Mouse (Mus musculus) bone marrow macrophage, adult 2 months (primary cell): ENCODE results near the gene Tle6. TPM values are rescaled to one million over a fixed set of nuclear protein-coding genes. Genes with fewer than 3 reads are reported as not detected.

Source experiments
- H3K27ac ChIP-seq: 2 replicates; pipeline ENCODE4 v1.5.1; 2012; ENCODE audit warnings: low read depth, low read length; ENCODE audit not compliant: insufficient read depth
- H3K4me1 ChIP-seq: 2 replicates; pipeline ENCODE4 v1.6.1; 2012; ENCODE audit warnings: low read length; ENCODE audit not compliant: control insufficient read depth, insufficient read depth
- H3K4me3 ChIP-seq: 2 replicates; pipeline ENCODE4 v1.5.1; 2012; ENCODE audit warnings: mild to moderate bottlenecking, low read length, moderate library complexity; ENCODE audit not compliant: insufficient read depth
- CTCF ChIP-seq: IDR thresholded peaks from 2 replicates; pipeline ENCODE4 v1.5.1; 2012; ENCODE audit warnings: low read depth, mild to moderate bottlenecking, low read length, moderate library complexity
- POLR2A ChIP-seq: IDR thresholded peaks from 2 replicates; pipeline ENCODE4 v1.6.1; 2012; ENCODE audit warnings: mild to moderate bottlenecking, low read depth, low read length, borderline replicate concordance
- polyA plus RNA-seq: library from polyadenylated mRNA; stranded (reverse); fragments of >200 nt; gene quantifications from 2 replicates; pipeline ENCODE4 v1.2.4, GENCODE M21; 2012; ENCODE audit not compliant: missing spikeins, insufficient read depth, insufficient read length

Tle6 gene
- polyA plus RNA-seq, 1 experiment, result 47.9 TPM

DNA sequence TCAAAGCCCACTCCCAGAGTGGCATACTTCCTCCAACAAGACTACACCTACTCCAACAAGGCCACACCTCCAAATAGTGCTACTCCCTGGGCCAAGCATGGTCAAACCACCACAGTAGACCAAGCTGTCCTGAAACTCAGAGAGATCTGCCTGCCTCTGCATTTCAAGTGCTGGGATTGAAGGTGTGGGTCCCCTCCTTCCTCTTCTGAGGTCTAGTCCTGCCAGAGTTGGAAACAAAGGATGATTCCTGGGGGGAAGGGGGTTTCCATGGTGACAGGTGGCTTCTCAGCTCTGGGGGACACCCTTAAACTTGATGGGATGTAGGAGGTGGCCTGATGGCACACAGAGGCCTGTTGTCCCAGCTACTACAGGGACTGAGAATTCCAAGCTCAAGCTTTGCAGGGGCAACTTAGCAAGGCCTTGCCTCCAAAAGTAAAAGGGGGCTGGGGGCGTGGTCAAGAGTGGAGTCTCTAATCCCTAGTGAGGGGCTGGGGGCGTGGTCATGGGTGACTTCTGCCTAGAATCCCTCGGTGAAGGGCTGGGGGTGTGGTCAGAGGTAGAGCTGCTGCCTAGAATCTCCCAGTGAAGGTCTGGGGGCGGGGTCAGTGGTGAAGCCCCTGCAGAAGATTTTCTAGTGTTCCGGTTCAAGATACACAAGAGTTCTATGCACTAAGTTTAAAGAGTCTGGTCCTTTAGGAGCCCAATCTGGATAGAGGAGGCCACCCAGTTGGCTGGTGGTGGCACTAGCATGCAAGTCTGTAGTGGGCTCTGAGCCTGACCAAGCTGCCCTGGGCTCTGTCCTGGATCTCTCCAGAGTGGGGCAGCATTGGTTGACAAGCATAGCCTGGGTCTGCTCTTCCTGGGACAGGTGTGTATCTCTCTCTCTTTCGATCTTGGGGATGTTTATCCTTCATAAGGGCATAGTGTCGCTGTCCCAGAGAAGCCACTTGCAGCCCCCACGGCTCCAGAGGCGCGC, 26.5 kb downstream of the Tle6 start, which contains the start of gene Tle2:
Tle2 (plus strand) TSS at position 481 of the 976 bp plus-strand sequence.
- peak within 1 kb of the TSS; percentile 61 for H3K4me3 ChIP-seq
- no peak within 1 kb of the TSS for H3K27ac ChIP-seq
- H3K4me1 ChIP-seq, result peaks cover 5% of the 10 kb centered on the region; the same call in 1 of the 2 replicates
- TF ChIP-seq CTCF (no peak), POLR2A (no peak)

DNA sequence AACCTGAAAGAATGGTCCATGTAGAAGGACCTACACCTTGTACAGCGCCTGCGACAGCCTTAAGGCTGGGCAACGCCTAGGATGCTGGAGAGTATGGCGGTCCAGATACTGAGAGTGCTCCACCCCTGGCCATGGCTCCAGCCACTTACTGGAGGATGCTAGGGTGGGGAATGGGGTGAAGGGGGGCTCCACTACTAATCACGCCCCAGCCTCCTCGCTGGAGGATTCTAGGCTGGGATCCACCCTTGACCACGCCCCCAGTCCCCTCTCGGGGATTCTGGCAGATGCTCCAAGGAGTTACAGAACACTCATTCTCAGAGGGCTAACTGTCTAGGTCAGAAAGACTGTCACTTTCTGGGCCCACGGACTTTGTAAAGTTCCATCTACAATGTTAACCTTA, 27.9 kb downstream of the Tle6 start:
- H3K27ac ChIP-seq, result no peak overlapping the region
- H3K4me3 ChIP-seq, result no peak overlapping the region
- peaks cover 5% of the 10 kb centered on the region; the same call in 1 of the 2 replicates for H3K4me1 ChIP-seq
- no peak for TF ChIP-seq CTCF
- no peak for TF ChIP-seq POLR2A

DNA sequence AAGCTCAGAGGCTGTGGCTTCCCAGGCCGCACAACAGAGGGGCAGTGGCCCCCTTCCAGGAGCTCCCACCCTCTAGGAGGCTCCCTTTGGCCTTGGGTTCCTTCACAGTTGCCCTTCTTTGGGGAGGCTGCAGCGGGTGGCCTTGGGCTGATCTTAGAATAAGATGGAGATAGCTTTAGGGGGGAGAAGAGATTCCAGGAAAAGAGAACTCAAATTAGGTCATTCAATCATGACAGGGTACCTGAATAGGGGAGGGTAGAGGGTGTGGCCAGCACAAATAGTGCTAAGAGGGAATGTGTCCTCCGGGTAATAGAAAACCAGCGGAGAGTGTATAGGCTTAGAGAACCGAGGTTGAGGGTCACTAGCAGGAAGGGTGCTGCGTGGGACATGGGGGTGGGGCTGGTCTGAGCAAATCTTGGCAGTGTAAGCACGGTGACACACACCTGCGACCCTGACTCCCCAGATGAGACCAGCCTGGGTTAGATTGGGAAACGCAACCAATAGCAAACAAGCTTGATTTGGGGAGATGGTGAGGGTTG, 28.7 kb downstream of the Tle6 start:
- Histone ChIP-seq H3K4me1 (peaks cover 5% of the 10 kb centered on the region; the same call in 1 of the 2 replicates), H3K4me3 (peak overlapping the region; percentile 56), H3K27ac (no peak overlapping the region)
- TF ChIP-seq CTCF, result no peak
- TF ChIP-seq POLR2A, result no peak

DNA sequence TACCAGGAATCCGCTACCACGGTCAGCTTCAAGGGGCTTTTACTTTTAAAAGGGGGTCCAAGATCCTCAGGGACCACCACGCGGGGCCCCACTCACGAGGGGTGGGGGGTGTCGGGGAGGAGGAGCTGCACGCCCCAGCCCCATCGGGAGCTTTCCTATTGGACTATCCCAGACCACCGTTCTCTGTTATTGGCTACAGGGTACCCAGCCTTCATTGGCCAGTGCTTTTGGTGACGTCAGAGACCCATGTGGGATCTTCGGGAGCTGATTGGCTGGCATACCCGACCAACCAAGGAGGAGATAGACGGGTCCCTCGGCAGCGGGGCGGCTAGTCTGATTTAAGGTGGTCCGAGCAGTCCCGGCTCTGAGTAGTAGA, 29.4 kb downstream of the Tle6 start:
- Histone ChIP-seq H3K4me3 (peak overlapping the region; percentile 77), H3K27ac (peak overlapping the region; percentile 66), H3K4me1 (peaks cover 5% of the 10 kb centered on the region; the same call in 1 of the 2 replicates)
- TF ChIP-seq CTCF (no peak), POLR2A (no peak)

DNA sequence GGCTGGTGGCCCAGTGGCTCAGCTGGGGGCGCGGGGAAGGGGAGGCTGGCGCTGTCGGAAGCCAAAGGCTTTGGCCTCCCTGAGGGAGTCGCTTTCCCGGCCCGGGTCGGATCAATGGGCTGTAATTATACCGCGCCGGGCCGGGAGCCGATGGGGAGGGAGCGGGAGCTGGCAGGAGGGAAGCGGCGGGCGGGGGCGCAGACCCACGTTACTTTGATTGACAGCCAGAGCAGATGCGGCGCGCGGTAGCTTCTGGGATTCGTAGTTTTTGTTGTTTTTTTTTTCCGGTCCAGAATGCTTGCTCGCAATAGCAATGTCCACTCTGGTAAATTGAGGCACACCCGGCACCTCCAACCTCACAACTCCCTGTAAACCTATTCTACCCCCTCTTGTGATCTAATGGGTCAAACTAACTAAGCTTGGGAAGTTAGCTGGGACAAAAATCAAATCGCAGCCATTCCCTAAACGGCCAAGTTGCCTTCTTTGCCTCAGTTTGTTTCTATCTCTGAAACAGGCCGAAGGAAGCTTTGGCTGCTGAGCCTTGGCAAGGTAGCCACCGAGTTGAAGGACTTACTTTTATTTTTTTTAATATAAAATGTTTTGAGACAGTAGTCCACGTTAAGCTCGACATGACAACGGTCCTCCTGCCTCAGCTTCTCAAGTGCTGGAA, 29.9 kb downstream of the Tle6 start:
- H3K27ac ChIP-seq, result peak overlapping the region; percentile 66
- H3K4me3 ChIP-seq, result peak overlapping the region; percentile 77
- peaks cover 5% of the 10 kb centered on the region; the same call in 1 of the 2 replicates for H3K4me1 ChIP-seq
- TF ChIP-seq CTCF, result no peak
- no peak for TF ChIP-seq POLR2A

DNA sequence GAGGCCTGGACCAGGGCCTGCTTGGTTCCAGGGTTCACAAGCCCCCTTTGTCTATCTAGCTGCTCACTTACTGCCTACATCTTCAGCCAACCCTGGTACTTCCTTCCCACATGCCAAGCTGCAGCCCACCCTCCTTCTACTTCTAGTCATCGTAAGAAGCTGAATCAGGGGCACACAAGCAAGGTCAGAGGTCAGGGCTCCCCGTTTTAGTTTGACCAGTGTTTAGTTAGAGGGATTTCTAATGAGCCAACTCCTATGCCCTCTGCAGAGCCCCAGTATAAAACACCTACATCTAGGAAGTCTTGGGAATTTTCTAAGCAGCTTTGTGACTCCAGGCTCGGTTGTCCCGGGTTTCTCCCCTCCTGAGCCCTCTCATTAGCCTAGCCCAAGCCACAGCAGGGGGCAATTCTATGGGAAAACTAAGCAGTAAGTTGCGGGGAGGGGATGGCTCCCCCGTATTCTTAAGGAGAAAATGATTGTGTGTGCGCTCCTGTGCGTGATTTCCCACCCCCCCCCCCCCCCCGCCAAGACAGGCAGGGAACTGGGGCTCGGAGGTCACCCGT, 30.6 kb downstream of the Tle6 start:
- Histone ChIP-seq H3K4me1 (peaks cover 5% of the 10 kb centered on the region; the same call in 1 of the 2 replicates), H3K27ac (no peak overlapping the region), H3K4me3 (peak overlapping the region; percentile 77)
- TF ChIP-seq POLR2A (no peak), CTCF (no peak)

DNA sequence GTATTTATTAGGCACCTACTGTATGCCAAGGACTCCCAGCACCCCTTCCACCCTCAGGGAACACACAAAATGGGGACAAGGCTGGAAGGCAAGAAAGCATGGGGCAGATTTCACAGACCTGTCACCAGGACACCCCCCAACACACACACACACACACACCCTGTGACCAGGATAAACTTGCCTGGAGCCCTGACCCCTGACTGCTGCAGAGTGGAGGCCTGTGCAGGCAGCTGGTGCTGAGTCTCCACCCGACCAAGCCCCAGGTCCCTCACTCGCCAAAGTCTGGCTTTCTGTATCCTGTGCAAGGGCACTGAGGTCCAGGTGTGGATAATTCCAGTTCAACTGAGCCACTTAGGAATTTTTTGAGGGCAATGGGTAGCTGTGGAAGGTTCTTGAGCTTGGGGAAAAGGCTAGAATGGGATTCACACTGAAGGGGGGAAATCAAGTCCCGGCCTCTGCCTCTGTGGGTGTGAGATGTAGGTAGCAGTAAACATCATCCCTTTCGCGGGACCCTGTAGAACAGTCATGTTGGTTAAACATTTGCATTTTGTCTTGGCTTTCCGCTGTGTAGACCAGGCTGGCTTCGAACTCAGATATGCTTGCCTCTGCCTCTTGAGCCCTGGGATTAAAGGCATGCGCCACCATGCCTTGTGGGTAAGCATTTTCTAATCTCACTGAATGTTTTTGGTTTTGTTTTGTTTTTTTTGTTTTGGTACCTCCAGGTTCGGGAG, 31.2 kb downstream of the Tle6 start:
- TF ChIP-seq CTCF, result no peak
- no peak for TF ChIP-seq POLR2A
- Histone ChIP-seq H3K4me1 (peaks cover 3% of the 10 kb centered on the region; the same call in 1 of the 2 replicates), H3K4me3 (no peak overlapping the region), H3K27ac (no peak overlapping the region)

DNA sequence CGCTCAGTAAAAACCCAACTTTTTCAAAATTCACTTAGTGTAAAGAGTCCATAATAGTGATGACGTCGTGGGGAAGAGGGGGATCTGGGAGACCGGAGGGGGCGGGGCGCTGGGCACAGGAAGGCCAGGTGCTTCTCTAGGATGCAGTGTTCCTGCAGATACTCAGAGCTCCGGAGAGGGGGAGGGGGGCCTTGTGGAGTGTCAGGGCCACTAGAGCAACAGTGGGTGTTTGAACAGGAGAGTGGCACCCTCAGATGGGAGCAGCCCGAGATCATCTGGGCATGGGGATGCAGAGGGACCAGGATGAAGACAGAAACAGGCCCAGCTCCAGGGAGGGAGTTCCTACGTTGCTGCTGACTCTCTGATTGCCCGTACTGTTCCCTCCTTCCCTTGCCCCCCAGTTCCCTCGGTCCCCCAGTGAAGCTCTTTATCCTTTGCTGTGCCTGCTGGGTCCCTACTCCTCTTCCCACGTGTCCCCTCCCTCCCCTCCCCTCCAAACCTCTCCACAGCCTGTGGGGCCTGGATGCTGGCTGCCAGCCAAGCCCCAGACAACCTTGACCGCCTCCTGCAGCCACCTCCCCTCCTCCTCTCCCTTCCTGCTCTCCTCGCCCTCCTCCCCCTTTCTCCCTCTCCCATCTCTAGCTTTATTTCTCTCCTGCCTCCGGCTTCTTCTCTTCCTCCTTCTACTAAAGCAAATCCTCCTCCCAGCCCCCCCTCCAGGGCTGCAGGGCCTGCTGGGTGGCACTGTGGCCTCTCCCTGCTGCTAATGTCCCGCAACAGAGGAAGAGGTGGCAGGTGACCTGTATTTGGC, 32.3 kb downstream of the Tle6 start:
- no peak overlapping the region for H3K4me3 ChIP-seq

More for the DNA sequence above, 32.3 kb downstream of the Tle6 start:
- Histone ChIP-seq H3K27ac (no peak overlapping the region), H3K4me1 (peaks cover 3% of the 10 kb centered on the region; the same call in 1 of the 2 replicates)
- no peak for TF ChIP-seq CTCF
- no peak for TF ChIP-seq POLR2A
